Mouse (Mus musculus) spleen, adult 12 weeks (tissue): ENCODE measurements around the gene Cops7a.
A peak's percentile ranks its signal among the peaks of the same experiment; 100 is the strongest.

Source experiments
- DNase-seq: peaks from one replicate; pipeline ENCODE4 v3.0.0; 2022; ENCODE audit warnings: low spot score

Gene Cops7a

GRCm38 (mm10) chr6:124958127-124958526 is 7.2 kb downstream of the Cops7a start:
- no peak for DNase-seq

- no peak for DNase-seq
Measured at GRCm38 (mm10) chr6:124955212-124955611, 10.1 kb downstream of the Cops7a start.

GRCm38 (mm10) chr6:124953991-124954715 is 11.2 kb downstream of the Cops7a start:
- DNase-seq = no peak

GRCm38 (mm10) chr6:124943526-124943925 is 21.8 kb downstream of the Cops7a start:
- no peak for DNase-seq

GRCm38 (mm10) chr6:124941679-124942078 is 23.7 kb downstream of the Cops7a start:
- DNase-seq = no peak

GRCm38 (mm10) chr6:124938554-124938953 is 26.8 kb downstream of the Cops7a start:
- DNase-seq = no peak

GRCm38 (mm10) chr6:124937493-124937892 is 27.8 kb downstream of the Cops7a start:
- DNase-seq = no peak

GRCm38 (mm10) chr6:124936681-124937080 is 28.7 kb downstream of the Cops7a start:
- no peak for DNase-seq

GRCm38 (mm10) chr6:124934670-124935069 is 30.7 kb downstream of the Cops7a start:
- no peak for DNase-seq

- DNase-seq = no peak
Measured at GRCm38 (mm10) chr6:124933127-124933526, 32.2 kb downstream of the Cops7a start.

GRCm38 (mm10) chr6:124932314-124932695 is 33.0 kb downstream of the Cops7a start:
- DNase-seq = no peak

- DNase-seq = no peak
Measured at GRCm38 (mm10) chr6:124931525-124932313, 33.6 kb downstream of the Cops7a start.

GRCm38 (mm10) chr6:124930754-124931524 is 34.4 kb downstream of the Cops7a start, which contains the start of gene Mlf2:
Mlf2 (plus strand) TSS chr6:124931386.
- DNase-seq = peak; percentile 95

GRCm38 (mm10) chr6:124930231-124930630 is 35.1 kb downstream of the Cops7a start:
- DNase-seq = no peak

GRCm38 (mm10) chr6:124925941-124926340 is 39.4 kb downstream of the Cops7a start:
- no peak for DNase-seq

GRCm38 (mm10) chr6:124925173-124925793 is 40.1 kb downstream of the Cops7a start:
- no peak for DNase-seq

GRCm38 (mm10) chr6:124921539-124921938 is 43.8 kb downstream of the Cops7a start:
- DNase-seq = no peak

GRCm38 (mm10) chr6:124920318-124921085 is 44.8 kb downstream of the Cops7a start:
- no peak for DNase-seq

- no peak for DNase-seq
Measured at GRCm38 (mm10) chr6:124919695-124920317, 45.5 kb downstream of the Cops7a start, which contains the start of gene Ptms. Ptms (minus strand) TSS chr6:124920103.

GRCm38 (mm10) chr6:124918890-124919627 is 46.3 kb downstream of the Cops7a start:
- DNase-seq = no peak
